Mouse (Mus musculus) embryonic fibroblast, embryonic 13.5 days (primary cell): ENCODE measurements around the gene Pgls.

ENCODE experiments used
- CTCF ChIP-seq: IDR thresholded peaks from 2 replicates; pipeline ENCODE4 v1.5.1; 2011; ENCODE audit warnings: mild to moderate bottlenecking, control low read depth, low read length, moderate library complexity, borderline replicate concordance; ENCODE audit not compliant: insufficient read depth
- POLR2A ChIP-seq: IDR thresholded peaks from 2 replicates; pipeline ENCODE4 v1.6.1; 2011; ENCODE audit warnings: low read depth, mild to moderate bottlenecking, control low read depth, low read length, moderate library complexity

DNA sequence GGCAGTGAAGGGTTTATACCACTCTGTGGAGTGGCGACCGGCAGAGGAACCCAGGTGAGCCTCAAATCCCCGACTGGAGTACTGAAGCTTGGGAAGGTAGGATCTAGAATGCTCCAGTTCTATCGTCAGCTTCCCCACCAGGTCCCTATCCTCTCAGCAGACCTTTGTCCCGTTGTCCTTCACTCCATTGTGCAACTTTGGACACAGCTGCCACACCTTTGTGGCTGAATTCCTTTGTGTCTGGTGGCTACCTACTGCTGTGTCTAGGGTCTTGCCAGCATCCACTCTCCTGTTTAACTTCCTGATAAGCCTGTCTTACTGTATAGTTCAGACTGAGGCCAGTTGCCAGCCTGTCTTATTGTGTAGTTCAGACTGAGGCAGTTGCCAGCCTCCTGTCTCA is 20.2 kb downstream of the Pgls start:
- TF ChIP-seq POLR2A: no peak
- TF ChIP-seq CTCF: no peak
